Mouse (Mus musculus): ENCODE measurements around the gene Gtf3c3. TPM values are rescaled to one million over a fixed set of nuclear protein-coding genes. Genes with fewer than 3 reads are reported as not detected.

Gene Gtf3c3
- total and polyA plus RNA-seq, 2 experiments, result 2.7 to 19.5 TPM

- Histone ChIP-seq H3K9ac (ENCODE audit: low read depth, low read length) (no peak overlapping the region), H3K27me3 (ENCODE audit: control insufficient read depth, insufficient read depth, low read length) (no peaks in the 10 kb centered on the region), H3K79me2 (ENCODE audit: control insufficient read depth, insufficient read depth, low read length) (no peaks in the 10 kb centered on the region), H3K4me3 (ENCODE audit: insufficient read depth, low read depth, low read length) (no peak overlapping the region), H3K36me3 (ENCODE audit: control insufficient read depth, insufficient read depth, low read length) (no peaks in the 10 kb centered on the region), H3K27ac (replicated peaks; ENCODE audit: insufficient read depth, low read depth, low read length) (no peak overlapping the region), H3K4me1 (ENCODE audit: control insufficient read depth, insufficient read depth, low read length) (no peaks in the 10 kb centered on the region)
- TF ChIP-seq CTCF (IDR thresholded peaks at IDR 0.05; ENCODE audit: low read depth, low read length), result no peak
- TF ChIP-seq POLR2A (IDR thresholded peaks at IDR 0.05; ENCODE audit: extremely low read depth, insufficient read depth, low read length), result no peak
- WGBS, result 81% methylated on average over 4 of the region's 4 CpGs
- DNase-seq (ENCODE audit: extremely low read depth, low read depth, low spot score), result no peak
Measured at GRCm38 (mm10) chr1:54354786-54355185, 84.0 kb downstream of the Gtf3c3 start.

Other genes starting within 250 kb of the Gtf3c3 start
- gene Hecw2, start 243.8 kb downstream of the Gtf3c3 start, total RNA-seq (2014; rRNA removed), result 2.9 and 3.2 TPM in 2 replicates
- gene Hecw2, start 243.8 kb downstream of the Gtf3c3 start, polyA plus RNA-seq (2012; rRNA removed), result 0.21 and 0.38 TPM in 2 replicates
- 0.09 TPM in 1 of 2 replicates, not detected in the other for gene Ccdc150, start 188.3 kb downstream of the Gtf3c3 start, total RNA-seq (2014; rRNA removed)
- not detected in 2 replicates for gene Ccdc150, start 188.3 kb downstream of the Gtf3c3 start, polyA plus RNA-seq (2012; rRNA removed)
- gene Pgap1, start 118.7 kb upstream of the Gtf3c3 start, total RNA-seq (2014; rRNA removed), result 11.7 and 15.0 TPM in 2 replicates
- 1.5 and 1.6 TPM in 2 replicates for gene Pgap1, start 118.7 kb upstream of the Gtf3c3 start, polyA plus RNA-seq (2012; rRNA removed)